Mouse (Mus musculus): ENCODE measurements around the gene Sppl2b. TPM values are rescaled to one million over a fixed set of nuclear protein-coding genes. Genes with fewer than 3 reads are reported as not detected.

The Sppl2b gene
- total and polyA plus RNA-seq, 3 experiments = 52.0 to 65.9 TPM; not detected in 1

- Histone ChIP-seq H3K9ac (ENCODE audit: control insufficient read depth, low read depth, low read length, poor library complexity, severe bottlenecking) (no peak overlapping the region), H3K27ac (ENCODE audit: control insufficient read depth, low read depth, low read length) (no peak overlapping the region), H3K4me1 (ENCODE audit: control insufficient read depth in 1 of 2, insufficient read depth in 2 of 2, low read length in 2 of 2) (0 out of 4 replicates have a peak, but pooled peaks cover 0 to 5% of the 10 kb centered on the region in 2 experiments), H3K79me2 (ENCODE audit: control insufficient read depth, insufficient read depth, low read length, poor library complexity) (no peaks in the 10 kb centered on the region), H3K36me3 (ENCODE audit: control insufficient read depth in 1 of 2, insufficient read depth in 2 of 2, low read length in 2 of 2) (no peaks in the 10 kb centered on the region), H3K27me3 (ENCODE audit: control insufficient read depth in 1 of 2, insufficient read depth in 2 of 2, low read length in 2 of 2) (no peaks in the 10 kb centered on the region), H3K9me3 (replicated peaks; ENCODE audit: insufficient read depth, low read length) (no peaks in the 10 kb centered on the region), H3K4me3 (ENCODE audit: control insufficient read depth in 1 of 2, insufficient read depth in 1 of 2, low read depth in 2 of 2, low read length in 2 of 2) (no peak overlapping the region)
- DNase-seq (ENCODE audit: low read depth, low spot score) = no peak
- TF ChIP-seq SIN3A (IDR thresholded peaks at IDR 0.05; ENCODE audit: low read length) (no peak), ELF1 (IDR thresholded peaks at IDR 0.05; ENCODE audit: low read depth, low read length) (no peak), CHD1 (IDR thresholded peaks at IDR 0.05; ENCODE audit: low read depth, low read length) (no peak), TCF12 (IDR thresholded peaks at IDR 0.05; ENCODE audit: low read depth, low read length) (no peak), E2F4 (IDR thresholded peaks at IDR 0.05; ENCODE audit: borderline replicate concordance, low read depth, low read length) (no peak), TBP (IDR thresholded peaks at IDR 0.05; ENCODE audit: low read depth, low read length) (no peak), RCOR1 (IDR thresholded peaks at IDR 0.05; ENCODE audit: low read depth, low read length) (no peak), UBTF (IDR thresholded peaks at IDR 0.05; ENCODE audit: borderline replicate concordance, insufficient read depth, low read depth, low read length) (no peak), JUND (IDR thresholded peaks at IDR 0.05; ENCODE audit: low read depth, low read length) (no peak), SMC3 (IDR thresholded peaks at IDR 0.05; ENCODE audit: low read depth, low read length) (no peak), ZC3H11A (IDR thresholded peaks at IDR 0.05; ENCODE audit: low read depth, low read length) (no peak), GABPA (IDR thresholded peaks at IDR 0.05; ENCODE audit: low read depth, low read length) (no peak)
Observed at GRCm38 (mm10) chr10:80810084-80810483, 45.0 kb upstream of the Sppl2b start.

- no peaks in the 10 kb centered on the region for H3K79me2 ChIP-seq (ENCODE audit: control insufficient read depth, insufficient read depth, low read length, poor library complexity)
- H3K27me3 ChIP-seq (ENCODE audit: control insufficient read depth in 1 of 2, insufficient read depth in 2 of 2, low read length in 2 of 2) = no peaks in the 10 kb centered on the region
- H3K4me3 ChIP-seq (ENCODE audit: control insufficient read depth in 1 of 2, insufficient read depth in 1 of 2, low read depth in 2 of 2, low read length in 2 of 2) = no peak overlapping the region
- no peaks in the 10 kb centered on the region for H3K36me3 ChIP-seq (ENCODE audit: control insufficient read depth in 1 of 2, insufficient read depth in 2 of 2, low read length in 2 of 2)
- H3K4me1 ChIP-seq (ENCODE audit: control insufficient read depth in 1 of 2, insufficient read depth in 2 of 2, low read length in 2 of 2) = no peaks in the 10 kb centered on the region; a peak in 1 of 4 replicates
- H3K9me3 ChIP-seq (replicated peaks; ENCODE audit: insufficient read depth, low read length) = no peaks in the 10 kb centered on the region
- no peak overlapping the region for H3K9ac ChIP-seq (ENCODE audit: control insufficient read depth, low read depth, low read length, poor library complexity, severe bottlenecking)
- TF ChIP-seq BHLHE40 (IDR thresholded peaks at IDR 0.05; ENCODE audit: borderline replicate concordance, low read depth, low read length) (no peak), ZNF384 (IDR thresholded peaks at IDR 0.05; ENCODE audit: low read depth, low read length) (no peak), POLR2A (IDR thresholded peaks at IDR 0.05; ENCODE audit: control insufficient read depth in 1 of 2, insufficient read depth in 1 of 2, low read depth in 1 of 2, low read length in 2 of 2, poor library complexity in 1 of 2) (no peak)
- H3K27ac ChIP-seq (ENCODE audit: control insufficient read depth, low read depth, low read length) = no peak overlapping the region
- DNase-seq (ENCODE audit: low read depth, low spot score) = no peak
Observed at GRCm38 (mm10) chr10:80812391-80813041, 42.6 kb upstream of the Sppl2b start.

Data from MEL (cell line).